Mouse (Mus musculus) limb, embryonic 12.5 days (tissue): ENCODE data around the gene Zyx. TPM values are rescaled to one million over a fixed set of nuclear protein-coding genes. Genes with fewer than 3 reads are reported as not detected.
A peak's percentile ranks its signal among the peaks of the same experiment; 100 is the strongest.

Experiments used
- ATAC-seq: fragments of 200-750 bp; cut with Nextera tagmentation; 2 replicates; pipeline ENCODE4 v1.8.0; 2017; ENCODE audit warnings: low read depth, moderate TSS enrichment; ENCODE audit not compliant: insufficient number of reproducible peaks, insufficient read depth, low FRiP score, low TSS enrichment
- H3K27ac ChIP-seq: fragments of 300-500 bp; sonication (generic); 2 replicates; pipeline ENCODE4 v1.5.1; 2016; ENCODE audit warnings: mild to moderate bottlenecking, moderate library complexity
- H3K27me3 ChIP-seq: fragments of 300-500 bp; sonication (generic); 2 replicates; pipeline ENCODE4 v1.6.1; 2016; ENCODE audit warnings: mild to moderate bottlenecking, moderate library complexity
- H3K36me3 ChIP-seq: fragments of 300-500 bp; sonication (generic); 2 replicates; pipeline ENCODE4 v1.6.1; 2016; ENCODE audit warnings: mild to moderate bottlenecking, moderate library complexity
- H3K4me1 ChIP-seq: fragments of 300-500 bp; sonication (generic); replicated peaks from 2 replicates; pipeline ENCODE4 v1.6.1; 2016
- H3K4me2 ChIP-seq: fragments of 300-500 bp; sonication (generic); 2 replicates; pipeline ENCODE4 v1.6.1; 2016; ENCODE audit warnings: mild to moderate bottlenecking, moderate library complexity
- H3K4me3 ChIP-seq: fragments of 300-500 bp; sonication (generic); replicated peaks from 2 replicates; pipeline ENCODE4 v1.5.1; 2016; ENCODE audit warnings: mild to moderate bottlenecking
- H3K9ac ChIP-seq: fragments of 300-500 bp; sonication (generic); replicated peaks from 2 replicates; pipeline ENCODE4 v1.6.1; 2016; ENCODE audit warnings: mild to moderate bottlenecking, moderate library complexity
- H3K9me3 ChIP-seq: fragments of 300-500 bp; sonication (generic); 2 replicates; pipeline ENCODE4 v1.6.1; 2016; ENCODE audit warnings: mild to moderate bottlenecking, moderate library complexity
- WGBS: fragments of 180-500 bp; shearing (Covaris S2); methylation state at CpG from one replicate; pipeline ENCODE4 v1.1.7; 2016; 5-methylcytosine and 5-hydroxymethylcytosine counted together
- polyA plus RNA-seq: library from polyadenylated mRNA; unstranded; fragments of >200 nt; fragmentation: Nextera tagmentation; extraction: Ambion mirVana; gene quantifications from 2 replicates; pipeline ENCODE4 v1.2.1, GENCODE M21; 2016

The Zyx gene
- polyA plus RNA-seq, 1 experiment from 2014 or later, result 86.1 TPM

DNA sequence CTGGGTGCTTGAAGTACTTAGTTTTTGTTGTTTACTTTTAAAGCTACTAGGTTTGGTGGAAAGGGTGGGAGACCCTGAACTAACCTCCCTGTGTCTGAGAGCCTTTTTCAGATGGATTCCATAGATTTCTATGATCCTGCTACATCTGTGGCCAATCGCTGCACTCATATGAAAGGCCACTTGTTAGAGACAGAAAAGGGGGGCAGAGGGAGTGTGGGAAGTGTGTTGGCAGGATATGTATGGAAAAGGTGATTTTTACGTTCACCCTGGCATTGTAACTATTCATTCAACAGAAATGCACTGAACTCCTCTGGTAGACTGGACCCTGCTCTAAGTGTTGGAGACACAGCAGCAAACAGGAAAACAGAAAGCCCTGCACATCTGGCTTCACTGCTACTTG lies 31.8 kb downstream of the Zyx start:
- Histone ChIP-seq H3K9me3 (no peaks in the 10 kb centered on the region), H3K4me2 (0 out of 2 replicates have a peak overlapping the region, but pooled peaks have one; percentile 23), H3K27ac (peak overlapping the region; percentile 1; the same call in 1 of the 2 replicates), H3K4me1 (peaks cover 10% of the 10 kb centered on the region; the same call in 1 of the 2 replicates), H3K27me3 (no peaks in the 10 kb centered on the region), H3K4me3 (no peak overlapping the region), H3K36me3 (no peaks in the 10 kb centered on the region), H3K9ac (no peak overlapping the region)
- 33% methylated on average over 2 of the region's 2 CpGs for WGBS
- ATAC-seq, result no peak

DNA sequence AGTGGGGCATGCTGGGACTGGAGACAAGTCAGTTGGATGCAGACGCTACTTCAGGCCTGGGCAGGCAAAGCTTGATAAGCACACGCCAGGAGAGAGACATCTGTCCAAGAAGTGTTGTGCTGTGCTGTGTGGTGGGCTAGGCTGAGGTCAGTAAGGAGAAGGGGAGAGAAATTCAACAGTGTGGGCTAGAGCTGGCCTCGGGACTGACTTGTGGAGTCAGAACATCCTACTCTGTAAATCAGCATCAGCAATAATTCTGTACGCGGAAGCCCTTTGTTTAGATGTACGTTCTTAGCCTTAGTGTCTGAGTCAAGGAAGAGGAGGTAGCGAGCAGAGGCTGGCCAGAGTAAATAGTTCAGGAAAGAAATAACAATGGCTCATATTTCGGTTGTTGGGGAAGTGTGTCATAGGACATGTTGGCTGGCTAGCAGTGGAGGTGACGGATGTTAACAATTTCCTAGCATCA lies 32.5 kb downstream of the Zyx start:
- Histone ChIP-seq H3K27ac (peak overlapping the region; percentile 42; the same call in 1 of the 2 replicates), H3K9me3 (no peaks in the 10 kb centered on the region), H3K4me2 (no peak overlapping the region), H3K27me3 (no peaks in the 10 kb centered on the region), H3K9ac (no peak overlapping the region), H3K4me1 (peaks cover 10% of the 10 kb centered on the region; the same call in 1 of the 2 replicates), H3K36me3 (no peaks in the 10 kb centered on the region), H3K4me3 (no peak overlapping the region)
- WGBS, result 64% methylated on average over 9 of the region's 9 CpGs
- 0 out of 2 replicates have a peak, but pooled peaks have one; percentile 24 for ATAC-seq

DNA sequence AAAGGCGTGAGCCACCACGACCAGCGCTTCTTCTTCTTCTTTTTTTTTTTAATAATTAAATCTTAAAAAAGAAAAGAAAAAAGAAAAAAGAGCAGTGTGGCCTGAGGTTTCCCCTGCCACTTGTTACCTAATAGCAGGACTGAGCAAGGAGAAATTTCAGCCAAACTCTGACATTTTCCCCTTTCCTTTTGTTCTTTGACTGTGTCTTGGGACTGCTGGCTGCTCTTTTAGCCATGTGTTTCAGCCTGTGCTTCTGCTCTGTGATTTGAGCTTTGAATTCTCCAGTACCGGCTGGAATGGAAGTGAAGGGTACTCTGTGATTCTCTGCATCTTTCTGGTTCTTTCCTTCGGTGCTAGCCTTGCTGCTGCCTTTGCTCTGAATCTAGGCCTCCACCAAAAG lies 33.9 kb downstream of the Zyx start:
- Histone ChIP-seq H3K27me3 (no peaks in the 10 kb centered on the region), H3K36me3 (no peaks in the 10 kb centered on the region), H3K27ac (no peak overlapping the region), H3K4me3 (no peak overlapping the region), H3K9me3 (no peaks in the 10 kb centered on the region), H3K4me2 (no peak overlapping the region), H3K9ac (no peak overlapping the region), H3K4me1 (peaks cover 10% of the 10 kb centered on the region; the same call in 1 of the 2 replicates)
- 91% methylated on average over 5 of the region's 5 CpGs for WGBS
- no peak for ATAC-seq

DNA sequence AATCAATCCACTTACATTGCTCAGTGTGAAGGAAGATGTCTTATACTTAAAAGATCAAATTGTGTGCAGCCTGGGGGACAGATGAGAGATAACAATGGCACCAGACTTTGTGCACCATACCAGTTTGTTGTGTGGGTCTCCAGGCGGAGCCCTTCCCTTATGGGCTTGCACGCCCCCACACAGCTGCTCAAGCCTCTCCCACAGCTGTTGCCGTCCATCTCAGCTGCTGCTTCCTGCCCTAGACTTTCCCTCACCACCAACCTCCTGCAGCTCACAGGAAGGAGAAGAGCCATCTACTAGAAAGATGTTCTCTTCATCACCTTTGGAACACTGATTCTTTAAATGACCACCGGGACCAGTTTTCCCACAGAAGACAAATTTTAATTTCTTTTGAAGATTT lies 36.2 kb downstream of the Zyx start:
- H3K4me1 ChIP-seq, result peaks cover 10% of the 10 kb centered on the region; the same call in 1 of the 2 replicates

DNA sequence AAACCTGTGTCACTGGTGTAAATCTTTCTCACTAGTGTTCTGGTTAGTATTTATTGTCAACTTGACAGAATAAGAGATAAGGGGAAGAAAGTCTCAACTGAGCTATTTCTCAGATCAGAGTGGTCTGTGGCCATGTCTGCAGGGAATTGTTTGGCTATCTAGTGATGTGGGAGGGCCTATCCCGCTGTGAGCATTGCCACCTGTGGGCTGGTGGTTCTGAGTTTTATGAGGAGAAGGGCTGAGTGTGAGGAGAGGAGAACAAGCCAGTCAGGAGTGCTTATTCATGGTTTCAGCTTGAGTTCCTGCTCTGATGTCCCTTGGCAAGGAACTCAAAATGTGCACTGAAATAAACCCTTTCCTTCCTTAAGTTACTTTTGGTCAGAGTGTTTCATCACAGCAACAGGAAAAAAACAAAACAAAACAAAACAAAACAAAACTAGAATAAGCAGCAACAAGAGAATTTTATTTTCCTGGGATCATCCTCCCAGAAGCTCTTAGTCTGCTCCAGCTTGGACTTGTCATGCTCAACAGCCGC lies 42.4 kb downstream of the Zyx start:
- no peaks in the 10 kb centered on the region for H3K9me3 ChIP-seq
- H3K27ac ChIP-seq, result no peak overlapping the region
- H3K4me1 ChIP-seq, result no peaks in the 10 kb centered on the region; the same call in 1 of the 2 replicates
- H3K27me3 ChIP-seq, result no peaks in the 10 kb centered on the region
- no peaks in the 10 kb centered on the region for H3K36me3 ChIP-seq
- H3K4me3 ChIP-seq, result no peak overlapping the region
- no peak overlapping the region for H3K9ac ChIP-seq
- H3K4me2 ChIP-seq, result no peak overlapping the region
- 16% methylated on average over 2 of the region's 2 CpGs for WGBS
- no peak for ATAC-seq

More for the DNA sequence above, 36.2 kb downstream of the Zyx start:
- ATAC-seq, result no peak
- H3K27me3 ChIP-seq, result no peaks in the 10 kb centered on the region
- H3K9me3 ChIP-seq, result no peaks in the 10 kb centered on the region
- no peak overlapping the region for H3K4me3 ChIP-seq
- no peak overlapping the region for H3K9ac ChIP-seq
- WGBS, result 59% methylated on average over 4 of the region's 4 CpGs
- no peaks in the 10 kb centered on the region for H3K36me3 ChIP-seq
- H3K4me2 ChIP-seq, result no peak overlapping the region
- H3K27ac ChIP-seq, result no peak overlapping the region

DNA sequence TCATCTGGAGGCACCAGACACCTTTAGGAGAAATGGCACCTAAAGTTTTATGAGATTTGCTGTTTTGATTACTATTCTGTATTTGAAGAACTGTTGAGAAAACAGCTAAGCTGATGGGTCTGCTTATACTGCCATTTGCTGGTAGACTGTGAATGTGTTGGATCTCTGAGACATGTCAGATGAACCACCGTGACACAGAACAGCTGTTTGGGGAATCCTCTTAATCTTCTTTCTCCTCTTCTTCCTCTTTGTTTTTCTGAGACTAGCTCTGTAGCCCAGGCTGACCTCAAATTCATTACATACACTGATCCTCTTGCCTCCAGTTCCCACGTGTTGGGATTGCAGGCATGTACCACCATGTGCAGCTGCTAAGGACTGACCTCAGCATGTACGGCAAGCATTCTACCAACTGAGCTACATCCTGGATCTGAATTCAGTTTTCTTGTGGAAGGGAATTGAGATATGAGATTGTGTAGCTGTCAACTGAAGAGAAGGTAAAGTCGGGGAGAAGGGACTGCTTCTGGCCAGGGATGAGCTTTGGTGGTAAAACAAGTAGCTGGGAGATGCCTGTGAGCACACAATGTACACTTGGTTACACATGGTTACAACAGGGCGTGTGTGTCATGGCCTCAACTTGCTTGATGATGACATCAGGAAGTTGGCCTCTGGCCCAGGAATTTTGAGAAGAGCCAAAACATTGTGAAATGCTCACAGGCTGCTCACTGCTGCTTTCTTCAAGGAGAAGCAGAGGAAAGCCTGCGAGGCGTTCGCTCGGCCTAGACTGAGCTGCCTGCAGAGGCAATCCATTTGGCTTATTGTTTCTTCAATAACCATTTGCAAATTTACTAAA lies 46.8 kb downstream of the Zyx start:
- H3K36me3 ChIP-seq, result no peaks in the 10 kb centered on the region
- H3K27me3 ChIP-seq, result no peaks in the 10 kb centered on the region
- no peaks in the 10 kb centered on the region for H3K9me3 ChIP-seq
- no peak overlapping the region for H3K27ac ChIP-seq
- no peaks in the 10 kb centered on the region; the same call in 1 of the 2 replicates for H3K4me1 ChIP-seq
- ATAC-seq, result no peak
- no peak overlapping the region for H3K9ac ChIP-seq
- 81% methylated on average over 9 of the region's 9 CpGs for WGBS
- no peak overlapping the region for H3K4me2 ChIP-seq
- no peak overlapping the region for H3K4me3 ChIP-seq

DNA sequence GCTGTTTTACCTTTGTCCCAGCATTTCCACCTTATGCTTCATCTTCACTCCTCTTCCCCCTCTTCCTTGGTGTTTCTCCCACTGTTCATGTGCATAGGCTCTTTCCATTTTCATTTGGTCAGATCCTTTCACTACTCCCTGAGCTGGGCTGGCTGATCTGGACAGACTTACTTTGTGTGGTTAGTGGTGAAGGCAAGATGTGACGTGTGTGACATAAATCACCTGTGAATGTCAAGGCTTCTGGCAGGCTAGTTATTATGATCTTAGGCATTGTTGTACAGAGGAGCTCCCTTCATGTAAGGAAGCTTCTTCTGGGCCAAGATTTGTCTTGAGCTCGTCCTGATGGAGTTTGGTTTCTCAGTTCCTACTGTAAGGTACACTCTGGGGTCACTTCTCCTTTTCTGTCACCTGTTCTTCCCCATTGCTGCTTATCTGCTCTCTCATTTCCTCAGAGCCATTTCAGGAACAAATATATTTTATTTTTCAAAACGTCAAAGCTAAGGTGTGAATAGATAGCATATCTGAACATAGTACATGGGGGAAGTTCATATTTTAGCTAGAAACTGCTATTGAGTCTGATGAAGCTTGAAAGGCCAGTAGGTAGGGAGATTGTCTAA lies 47.7 kb downstream of the Zyx start:
- 73% methylated on average over 3 of the region's 3 CpGs for WGBS

DNA sequence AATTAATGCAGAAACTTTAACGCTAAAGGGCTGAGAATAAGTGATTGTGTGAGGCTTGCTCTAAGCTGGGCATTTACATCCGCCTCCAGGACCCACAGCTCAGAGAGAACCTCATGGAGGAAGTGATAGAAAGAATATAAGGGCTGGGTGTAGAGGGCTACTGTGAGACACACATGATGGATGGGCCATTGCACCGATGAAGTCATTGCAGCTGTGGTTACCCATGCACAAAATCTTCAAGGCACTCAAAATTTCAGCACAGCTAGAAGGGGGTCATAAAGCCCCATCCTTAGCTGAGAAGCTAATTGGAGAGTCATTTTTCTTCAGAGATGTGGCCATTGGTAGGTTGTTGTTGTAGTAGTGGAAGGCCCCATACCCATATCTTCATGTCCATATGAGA lies 48.9 kb downstream of the Zyx start:
- 88% methylated on average over 3 of the region's 3 CpGs for WGBS
- no peak overlapping the region for H3K4me2 ChIP-seq
- ATAC-seq, result no peak
- H3K9ac ChIP-seq, result no peak overlapping the region
- H3K27ac ChIP-seq, result no peak overlapping the region
- H3K9me3 ChIP-seq, result no peaks in the 10 kb centered on the region
- H3K27me3 ChIP-seq, result no peaks in the 10 kb centered on the region
- H3K4me3 ChIP-seq, result no peak overlapping the region
- H3K4me1 ChIP-seq, result no peaks in the 10 kb centered on the region
- H3K36me3 ChIP-seq, result no peaks in the 10 kb centered on the region

More for the DNA sequence above, 47.7 kb downstream of the Zyx start:
- Histone ChIP-seq H3K4me3 (no peak overlapping the region), H3K4me2 (no peak overlapping the region), H3K36me3 (no peaks in the 10 kb centered on the region), H3K27me3 (no peaks in the 10 kb centered on the region), H3K27ac (no peak overlapping the region), H3K4me1 (no peaks in the 10 kb centered on the region), H3K9me3 (no peaks in the 10 kb centered on the region), H3K9ac (no peak overlapping the region)
- ATAC-seq, result no peak

DNA sequence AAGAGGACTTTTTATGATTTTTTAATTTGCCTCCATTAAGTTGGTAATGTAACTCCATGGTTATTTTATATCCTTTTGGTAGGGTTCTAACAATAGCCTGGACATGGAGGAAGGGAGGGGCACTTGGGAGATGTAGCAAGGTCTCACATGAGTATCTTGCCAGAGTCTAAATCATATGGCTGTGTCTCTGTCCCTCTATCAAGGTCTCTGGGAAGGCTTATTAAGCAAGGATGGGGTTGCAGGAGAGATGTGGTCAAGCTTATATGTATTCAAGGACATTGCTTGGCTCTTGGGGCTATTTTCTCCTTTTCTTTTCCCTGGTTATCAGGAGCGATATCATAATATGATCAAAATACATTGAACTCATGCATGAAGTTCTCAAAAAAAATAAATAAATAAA lies 49.6 kb downstream of the Zyx start:
- WGBS, result 86% methylated on average over 1 of the region's 1 CpGs
- no peak overlapping the region for H3K27ac ChIP-seq
- no peak overlapping the region for H3K9ac ChIP-seq
- H3K4me3 ChIP-seq, result no peak overlapping the region
- no peaks in the 10 kb centered on the region for H3K9me3 ChIP-seq
- no peak overlapping the region for H3K4me2 ChIP-seq
- ATAC-seq, result no peak
- no peaks in the 10 kb centered on the region for H3K4me1 ChIP-seq
- no peaks in the 10 kb centered on the region for H3K36me3 ChIP-seq
- H3K27me3 ChIP-seq, result no peaks in the 10 kb centered on the region

DNA sequence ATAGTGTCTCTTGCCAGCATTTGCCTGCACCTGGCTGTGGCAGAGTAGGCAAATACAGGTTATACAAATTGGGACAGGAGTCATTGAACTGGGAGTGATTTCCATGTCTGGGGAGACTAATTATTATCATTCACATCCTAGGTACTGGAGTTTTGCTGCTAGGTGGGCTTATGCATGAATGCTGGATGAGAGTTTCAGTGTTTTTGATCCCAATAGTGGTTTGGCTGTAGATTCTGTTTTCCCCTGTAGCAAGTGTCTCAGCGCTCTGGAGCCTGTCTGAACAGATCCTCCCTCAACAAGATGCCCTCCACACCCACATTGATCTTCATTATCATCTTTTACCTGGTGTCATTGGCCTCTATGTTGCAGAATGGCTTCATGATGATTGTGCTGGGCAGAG lies 50.5 kb downstream of the Zyx start, which contains the start of gene Tas2r143:
Gene Tas2r143, plus strand, starts transcription at position 301 of the 400 bp plus-strand sequence.
- H3K4me3 ChIP-seq, result no peak within 1 kb of the TSS
- ATAC-seq, result no peak
- no peaks in the 10 kb centered on the region for H3K27me3 ChIP-seq
- H3K36me3 ChIP-seq, result no peaks in the 10 kb centered on the region
- no peak within 1 kb of the TSS for H3K9ac ChIP-seq
- WGBS, result 74% methylated on average over 1 of the region's 1 CpGs
- no peak within 1 kb of the TSS for H3K27ac ChIP-seq
- H3K9me3 ChIP-seq, result no peaks in the 10 kb centered on the region
- no peaks in the 10 kb centered on the region for H3K4me1 ChIP-seq
- H3K4me2 ChIP-seq, result no peak within 1 kb of the TSS

DNA sequence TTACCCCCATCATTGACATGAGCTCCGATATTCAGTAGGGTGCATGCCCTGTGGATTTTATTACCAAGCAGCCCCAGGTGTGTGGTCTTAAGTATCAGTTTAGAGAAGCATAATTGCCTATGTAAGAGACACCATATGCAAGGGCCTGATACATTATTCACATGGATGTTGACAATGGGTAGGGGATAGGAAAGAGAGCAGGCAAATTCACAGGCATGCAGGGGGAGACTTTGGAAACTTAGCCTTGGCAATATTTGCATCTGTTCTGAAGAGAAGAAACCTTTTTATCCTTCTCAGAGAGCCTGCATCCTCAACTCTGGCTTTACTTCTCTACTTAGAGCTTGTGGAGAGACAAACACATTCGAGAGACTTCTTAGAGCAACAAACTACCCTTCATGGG lies 55.7 kb downstream of the Zyx start, which contains the start of gene Tas2r135:
Gene Tas2r135, plus strand, starts transcription at position 301 of the 400 bp plus-strand sequence.
- Histone ChIP-seq H3K4me2 (no peak within 1 kb of the TSS), H3K27ac (no peak within 1 kb of the TSS), H3K27me3 (no peaks in the 10 kb centered on the region), H3K36me3 (no peaks in the 10 kb centered on the region), H3K4me1 (no peaks in the 10 kb centered on the region), H3K9me3 (no peaks in the 10 kb centered on the region), H3K9ac (no peak within 1 kb of the TSS), H3K4me3 (no peak within 1 kb of the TSS)
- ATAC-seq, result no peak
- 79% methylated on average over 2 of the region's 2 CpGs for WGBS
